Mouse (Mus musculus) megakaryocyte progenitor cell, adult 5-6 weeks (primary cell): ENCODE results near the gene Inca1. TPM values are rescaled to one million over a fixed set of nuclear protein-coding genes. Genes with fewer than 3 reads are reported as not detected.

Source experiments
- ATAC-seq: replicated peaks from 2 replicates; pipeline ENCODE4 v1.8.0; 2016; ENCODE audit warnings: mild to moderate bottlenecking, moderate TSS enrichment, inconsistent platforms; ENCODE audit not compliant: poor library complexity
- total RNA-seq, 2 experiments: library from RNA; stranded (forward) in 1 of 2; stranded (reverse) in 1 of 2; fragments of 157-497, 149-512 nt in 1 of 2; fragments of 200-1000 nt in 1 of 2; gene quantifications; 2 replicates each; pipeline versions ENCODE4 v1.2.3 to v1.2.4; 2015 to 2017

The Inca1 gene
- total RNA-seq, 2 experiments from 2014 or later: 0.20 to 0.50 TPM

DNA sequence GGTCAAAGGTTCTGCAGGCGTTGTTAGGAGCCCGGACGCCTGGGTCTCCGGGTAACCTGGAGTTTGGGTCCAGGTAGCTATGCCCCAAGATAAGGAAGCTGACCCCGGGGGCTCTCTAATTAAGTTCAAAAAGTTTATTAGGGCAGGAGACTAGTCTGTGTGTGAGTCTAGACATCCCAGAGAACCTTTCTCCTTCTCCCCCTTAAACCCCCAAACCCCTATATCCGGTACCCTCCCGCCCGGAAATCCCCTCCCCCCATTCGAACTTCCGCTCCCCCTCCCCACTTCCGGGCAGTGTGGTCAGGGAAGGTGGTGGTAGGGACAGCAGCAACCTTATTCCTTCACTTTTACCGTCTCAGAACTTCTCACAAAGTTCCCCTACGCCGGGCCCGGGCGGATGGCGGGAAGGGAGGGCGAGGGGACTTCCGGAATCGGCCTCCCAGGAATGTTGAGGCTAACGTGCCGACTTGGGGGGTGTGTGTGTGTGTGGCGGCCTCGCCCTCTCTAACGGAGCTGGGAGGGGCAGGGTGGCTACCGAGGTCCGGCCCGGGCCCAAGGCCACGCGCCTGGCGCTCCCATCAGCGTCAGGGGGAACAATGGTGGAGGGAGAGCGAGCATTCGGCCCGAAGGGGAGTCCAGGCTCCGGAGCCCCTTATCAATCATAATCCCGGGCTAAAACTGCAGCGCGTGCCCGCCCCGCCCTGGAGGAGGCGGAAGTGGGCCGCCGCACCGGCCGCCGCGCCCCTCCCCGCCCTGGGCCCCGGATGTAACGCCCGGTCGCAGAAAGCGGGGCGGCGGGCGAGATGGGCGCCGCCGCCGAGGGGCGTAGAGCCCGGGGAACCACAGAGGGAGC, 46.4 kb downstream of the Inca1 start:
- ATAC-seq: peak; percentile 11

DNA sequence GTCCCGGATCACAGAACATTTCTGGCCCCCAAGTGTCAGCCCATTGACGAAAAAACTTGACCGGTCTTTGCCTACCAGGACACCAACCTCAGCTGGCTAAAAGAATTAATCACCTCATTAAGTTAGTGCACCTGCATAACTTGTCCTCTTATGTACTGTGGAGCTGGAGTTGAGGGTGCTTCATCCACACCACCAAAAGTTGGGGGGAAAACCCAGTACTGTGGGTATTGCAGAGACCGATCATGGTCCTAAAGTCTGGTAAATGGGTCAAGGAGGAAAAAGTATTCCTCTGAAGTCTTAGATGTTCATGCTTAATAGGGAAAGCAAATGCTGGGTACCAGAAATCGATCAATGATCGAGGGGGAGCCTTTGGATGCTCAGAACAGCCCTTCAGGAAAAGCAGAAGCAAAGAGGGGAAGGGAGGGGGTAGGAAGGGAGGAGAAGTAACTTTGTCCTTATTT, 47.0 kb downstream of the Inca1 start:
- ATAC-seq: no peak

DNA sequence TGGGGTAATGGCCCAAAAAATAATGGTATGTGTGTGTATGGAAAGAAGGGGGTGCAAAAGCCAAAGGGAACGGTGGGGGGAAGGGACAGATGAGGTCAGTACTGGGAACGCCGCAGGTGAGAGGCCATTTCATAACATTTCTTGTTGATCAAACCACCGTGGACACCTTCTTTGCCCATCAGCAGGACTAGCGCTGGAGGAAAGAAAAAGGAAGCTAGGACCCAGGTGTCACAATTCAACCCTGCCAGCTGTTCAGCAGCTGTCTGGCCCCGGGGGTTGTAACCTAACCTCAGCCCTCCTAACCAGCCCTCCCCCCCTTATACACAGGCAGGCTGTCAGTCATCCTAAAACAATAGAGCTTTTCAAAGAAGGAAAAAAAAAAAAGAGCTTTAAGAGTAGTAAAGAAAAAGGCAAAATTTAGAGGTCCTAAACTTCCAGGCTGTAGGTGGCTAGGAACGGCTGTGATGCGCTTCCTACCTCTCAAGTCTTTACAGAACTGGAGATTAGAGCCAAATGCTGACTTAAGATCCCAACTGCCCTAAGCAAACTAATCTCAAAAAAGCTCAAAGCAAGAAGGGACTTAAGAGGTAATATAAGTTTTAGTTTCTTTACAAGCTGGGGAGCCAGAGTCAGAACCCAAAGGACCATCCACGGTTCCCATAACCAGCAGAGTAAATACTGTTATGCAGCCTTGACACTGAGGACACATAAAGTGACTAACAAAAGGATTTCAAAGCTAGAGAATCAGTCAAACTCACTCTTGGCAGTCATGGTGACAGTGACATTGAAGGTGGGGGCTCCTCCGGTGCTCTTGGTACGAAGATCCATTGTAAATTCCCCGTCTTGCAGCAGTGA, 47.7 kb downstream of the Inca1 start:
- no peak for ATAC-seq

DNA sequence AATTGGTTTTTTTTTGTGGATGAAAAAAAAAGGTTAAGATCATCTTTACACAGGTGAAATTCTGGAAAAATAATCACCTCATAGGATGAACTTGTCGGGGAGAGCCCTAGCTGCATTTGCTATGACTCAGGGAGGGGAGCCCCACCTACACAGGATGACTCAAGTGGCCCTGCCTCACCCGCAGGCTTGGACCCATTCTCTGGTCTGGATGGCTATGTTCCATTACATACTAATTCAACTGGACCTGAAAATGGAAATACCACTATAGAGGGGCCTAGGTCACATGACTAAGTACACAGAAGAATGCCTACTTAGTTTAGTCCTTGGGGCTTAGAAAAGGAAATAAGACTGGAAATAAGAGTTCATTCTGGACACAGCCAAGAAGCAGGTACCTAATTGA, 48.6 kb downstream of the Inca1 start:
- ATAC-seq: no peak

DNA sequence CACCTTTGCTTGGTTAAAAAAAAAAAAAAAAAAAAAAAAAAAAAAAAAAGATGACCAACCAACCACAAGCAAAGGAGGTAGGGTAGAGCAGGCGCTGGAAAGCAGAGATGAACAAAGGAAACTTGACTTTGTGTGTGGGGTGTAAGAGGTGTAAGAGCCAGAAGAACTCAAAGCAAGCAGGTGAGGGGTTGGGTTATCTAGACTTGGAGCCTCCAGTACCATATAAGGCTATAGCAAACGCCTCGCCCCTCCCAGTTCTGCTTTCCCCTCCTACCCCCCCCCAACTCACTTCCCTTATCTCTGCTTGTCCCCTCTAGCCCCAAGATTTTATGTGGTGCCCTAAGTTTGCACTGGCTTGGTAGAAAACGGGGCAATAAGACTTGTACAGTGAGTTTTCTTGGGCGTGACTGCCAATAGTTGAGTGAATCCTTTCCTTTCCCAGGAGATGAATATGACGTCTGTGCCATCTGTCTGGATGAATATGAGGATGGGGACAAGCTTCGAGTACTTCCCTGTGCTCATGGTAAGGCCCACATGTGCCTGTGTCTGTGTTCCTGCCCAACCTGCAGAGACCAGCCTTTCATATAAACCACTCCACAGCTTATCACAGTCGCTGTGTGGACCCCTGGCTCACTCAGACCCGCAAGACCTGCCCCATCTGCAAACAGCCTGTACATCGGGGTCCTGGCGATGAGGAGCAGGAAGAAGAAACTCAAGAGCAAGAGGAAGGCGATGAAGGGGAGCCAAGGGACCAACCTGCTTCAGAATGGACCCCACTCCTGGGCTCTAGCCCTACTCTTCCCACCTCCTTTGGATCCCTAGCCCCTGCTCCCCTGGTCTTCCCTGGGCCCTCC, 49.4 kb downstream of the Inca1 start:
- ATAC-seq: peak; percentile 5; the same call in 1 of the 2 replicates

DNA sequence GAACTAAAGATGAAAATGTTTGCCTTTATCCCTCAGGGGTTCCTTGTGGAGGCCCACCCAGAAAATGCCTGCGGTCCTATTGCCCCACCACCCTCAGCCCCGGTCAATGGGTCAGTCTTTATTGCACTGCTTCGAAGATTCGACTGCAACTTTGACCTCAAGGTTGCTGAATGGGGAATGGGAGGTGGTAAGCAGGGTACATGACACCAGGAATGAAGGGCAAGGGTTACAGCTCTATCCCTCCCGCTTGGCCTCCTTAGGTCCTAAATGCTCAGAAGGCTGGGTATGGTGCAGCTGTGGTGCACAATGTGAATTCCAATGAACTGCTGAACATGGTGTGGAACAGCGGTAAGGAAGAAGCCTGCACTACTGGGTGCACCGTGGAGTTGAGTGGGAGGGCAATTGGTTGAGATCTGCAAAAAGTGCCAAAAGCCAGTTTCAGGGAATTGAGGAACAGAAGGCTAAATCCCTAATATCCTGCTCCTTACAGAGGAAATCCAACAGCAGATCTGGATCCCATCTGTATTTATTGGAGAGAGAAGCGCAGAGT, 50.7 kb downstream of the Inca1 start:
- no peak for ATAC-seq

DNA sequence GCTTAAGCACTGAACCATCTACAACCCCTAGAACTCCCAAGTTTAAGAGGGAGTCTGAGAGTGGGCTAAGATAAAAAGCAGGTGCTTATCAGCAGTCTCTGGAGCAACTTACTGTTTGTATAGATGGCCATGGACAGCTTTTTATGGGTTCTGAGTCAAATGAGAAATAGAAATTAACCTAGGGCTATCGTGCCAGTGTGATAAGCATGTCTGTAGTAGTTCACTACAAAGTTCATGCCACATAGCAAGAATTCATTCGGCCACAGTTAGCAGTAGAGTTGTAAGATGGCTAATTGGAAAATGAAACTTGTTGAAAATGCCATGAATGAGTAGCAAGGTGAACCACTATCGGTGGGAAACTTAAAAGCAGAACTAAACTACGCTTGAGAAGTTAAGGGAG, 51.4 kb downstream of the Inca1 start:
- 0 out of 2 replicates have a peak, but pooled peaks have one; percentile 3 for ATAC-seq

DNA sequence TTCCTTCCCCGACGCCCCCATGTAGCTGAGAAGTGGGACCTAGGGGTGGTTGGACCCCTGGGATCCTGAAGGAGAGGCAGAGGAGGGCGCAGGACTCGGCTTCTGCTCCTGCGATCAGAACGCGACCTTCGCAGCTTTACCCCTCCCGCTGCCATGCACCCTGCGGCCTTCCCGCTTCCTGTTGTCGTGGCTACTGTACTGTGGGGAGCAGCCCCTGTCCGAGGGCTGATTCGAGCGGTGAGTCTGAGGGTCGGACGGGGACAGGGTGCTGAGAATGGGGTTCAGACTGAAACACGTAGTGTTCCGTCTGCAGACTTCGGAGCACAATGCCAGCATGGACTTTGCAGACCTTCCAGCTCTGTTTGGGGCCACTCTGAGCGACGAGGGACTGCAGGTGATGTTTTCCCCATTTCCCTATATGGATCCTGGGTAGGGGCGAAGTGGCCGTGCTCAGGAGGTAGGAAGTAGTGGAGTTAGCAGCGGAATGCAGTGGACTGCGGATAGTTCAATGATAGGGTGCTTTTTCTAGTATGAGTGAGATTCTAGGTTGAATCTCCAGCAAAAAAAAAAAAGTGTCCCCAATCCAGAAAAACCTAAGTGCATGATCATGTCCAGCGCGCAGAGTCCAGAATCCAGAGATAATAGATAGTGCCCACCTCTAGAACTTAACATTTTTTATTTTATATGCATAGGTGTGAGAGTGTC, 52.1 kb downstream of the Inca1 start:
- ATAC-seq: peak; percentile 9; the same call in 1 of the 2 replicates

DNA sequence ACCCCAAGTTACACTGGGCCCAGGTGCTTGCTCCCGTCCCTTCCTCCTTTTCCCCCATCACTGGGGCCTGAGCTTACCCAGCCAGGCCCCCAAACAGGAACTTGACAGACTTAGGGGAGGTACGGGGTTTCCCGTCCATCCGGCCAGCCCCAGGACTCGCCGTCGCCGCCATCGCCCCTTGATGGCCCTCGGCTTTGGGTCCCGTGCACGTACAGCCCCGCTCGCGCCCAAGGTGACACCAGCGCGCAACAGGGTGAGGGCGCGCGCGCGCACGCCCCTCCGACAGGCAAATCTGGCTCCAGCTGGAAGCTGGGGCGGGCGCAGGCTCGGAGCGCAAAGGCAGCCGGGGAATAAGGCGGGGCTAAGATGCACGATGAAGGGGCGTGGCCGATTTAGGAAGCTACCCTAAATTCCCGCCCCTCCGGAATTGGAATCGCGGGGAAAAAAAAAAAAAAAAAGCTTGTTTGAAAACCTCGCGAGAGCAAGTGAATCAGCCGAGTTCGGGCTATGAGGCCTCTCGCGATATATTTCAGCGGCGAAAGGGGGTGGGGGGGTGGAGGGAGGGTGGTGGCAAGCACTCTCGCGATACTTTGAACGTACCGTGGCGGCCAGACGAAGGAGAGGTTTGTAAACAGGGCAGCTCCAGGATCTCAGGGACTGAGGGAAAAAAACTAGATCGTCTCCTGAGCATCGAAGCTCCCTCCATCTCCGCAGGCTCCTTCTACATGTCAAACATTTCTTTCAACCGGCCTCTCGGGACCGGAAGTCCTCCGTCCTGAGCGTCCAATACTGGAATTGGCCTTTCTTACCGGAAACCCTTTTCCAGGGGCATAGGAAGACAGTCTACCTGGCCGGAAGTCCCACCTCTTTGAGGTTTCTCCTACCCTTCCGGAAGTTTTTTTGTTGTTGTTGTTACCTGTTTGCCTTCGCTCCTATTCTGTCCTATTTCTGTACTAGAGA, 53.0 kb downstream of the Inca1 start, which contains the start of the genes Rnf167 and Slc25a11:
Gene Rnf167, plus strand, starts transcription at position 545 of the 960 bp plus-strand sequence.
Gene Slc25a11, minus strand, starts transcription at position 789 of the 960 bp plus-strand sequence.
- peak; percentile 74 for ATAC-seq

DNA sequence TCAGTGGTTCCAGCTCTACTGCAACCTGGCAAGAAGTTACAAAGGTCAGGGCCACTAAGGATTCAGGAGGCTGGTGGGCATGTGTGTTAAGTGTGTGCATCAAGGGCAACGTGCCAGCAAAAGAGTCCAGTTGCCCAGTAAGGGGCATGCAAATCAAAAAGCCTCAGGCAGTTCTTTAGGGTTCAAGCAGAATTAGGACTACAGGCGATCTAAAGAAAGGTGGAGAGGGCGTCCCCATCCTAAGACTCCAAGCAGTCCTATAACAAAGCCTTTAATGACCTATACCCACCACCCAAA, 53.7 kb downstream of the Inca1 start:
- no peak for ATAC-seq

DNA sequence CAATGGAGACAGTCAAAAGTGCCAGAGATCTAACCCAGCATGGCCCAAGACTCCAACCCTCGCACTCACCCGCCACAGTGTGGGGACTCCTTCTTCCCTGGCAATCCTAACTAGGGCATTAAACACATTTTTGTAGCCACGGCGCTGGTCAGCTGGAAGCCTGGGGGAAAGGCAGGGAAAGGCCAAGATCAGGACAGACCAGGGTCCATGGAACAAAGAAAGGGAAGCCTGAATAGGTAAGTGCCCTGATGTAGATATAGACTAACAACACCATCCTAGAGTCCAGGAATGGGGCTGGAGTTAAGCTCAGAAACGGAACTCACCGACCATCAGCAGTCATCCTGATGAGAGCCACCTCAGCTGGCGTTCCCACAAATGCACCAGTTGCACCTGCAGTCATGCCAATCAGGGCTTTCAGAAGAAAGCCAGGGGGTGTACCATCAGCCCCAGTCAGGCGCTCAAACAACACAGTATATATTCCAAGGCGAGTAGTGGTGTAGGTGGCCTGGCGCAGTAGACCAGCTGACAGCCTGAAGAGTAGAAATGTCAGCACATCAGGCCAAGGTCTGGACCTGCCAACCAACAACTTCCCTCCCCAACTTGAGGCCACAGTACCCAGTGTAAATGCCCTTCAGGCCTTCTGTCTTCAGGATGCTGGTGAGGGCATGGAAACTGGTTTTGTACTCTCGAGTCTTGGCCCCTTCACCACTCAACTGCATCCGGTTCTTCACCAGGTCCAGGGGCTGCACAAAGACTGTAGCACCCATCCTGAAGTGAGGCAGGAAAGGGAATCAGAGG, 54.3 kb downstream of the Inca1 start:
- no peak for ATAC-seq

DNA sequence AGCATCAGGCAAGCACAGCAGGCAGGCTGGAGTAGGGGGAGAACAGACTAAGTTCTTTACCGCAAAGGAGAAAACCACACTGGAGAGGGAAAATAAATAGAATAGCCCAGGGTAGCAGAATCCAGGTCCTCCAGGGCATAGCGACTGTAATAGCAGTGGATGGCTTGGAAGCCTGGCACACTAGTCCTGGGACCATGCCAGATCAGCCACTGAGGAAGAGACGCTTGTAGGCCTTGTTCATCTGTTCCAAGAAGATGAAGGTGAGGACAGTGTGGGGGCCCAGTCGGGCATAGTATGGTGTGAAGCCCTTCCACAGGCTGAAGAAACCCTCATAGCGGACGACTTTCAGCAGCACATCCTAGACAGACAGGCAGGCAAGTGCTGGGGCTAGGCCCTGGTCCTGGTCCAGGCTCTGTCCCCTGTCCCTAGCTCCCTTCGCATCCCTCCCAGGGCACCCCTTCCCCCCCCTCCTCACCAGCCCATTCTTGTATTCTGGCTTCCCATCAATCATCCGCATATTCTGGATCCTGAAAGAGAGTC, 55.3 kb downstream of the Inca1 start:
- ATAC-seq: no peak

DNA sequence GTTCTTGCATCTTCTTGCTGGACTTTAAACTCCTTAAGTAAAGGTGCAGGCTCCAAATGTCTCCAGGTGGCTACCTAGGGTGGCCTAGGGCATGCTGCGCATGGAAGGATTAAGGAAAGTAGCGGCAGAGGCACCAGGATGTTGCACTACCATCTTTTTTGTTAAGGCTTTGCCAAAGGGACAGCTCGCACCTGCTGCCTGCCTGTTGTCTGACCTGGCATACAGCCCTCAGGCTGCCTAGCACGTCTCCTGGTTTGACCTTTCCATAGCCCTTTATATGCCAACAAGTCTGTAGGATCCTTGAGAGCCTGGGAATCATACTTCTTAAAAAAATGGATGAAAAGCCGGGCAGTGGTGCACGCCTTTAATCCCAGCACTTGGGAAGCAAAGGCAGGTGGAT, 56.9 kb downstream of the Inca1 start:
- no peak for ATAC-seq

DNA sequence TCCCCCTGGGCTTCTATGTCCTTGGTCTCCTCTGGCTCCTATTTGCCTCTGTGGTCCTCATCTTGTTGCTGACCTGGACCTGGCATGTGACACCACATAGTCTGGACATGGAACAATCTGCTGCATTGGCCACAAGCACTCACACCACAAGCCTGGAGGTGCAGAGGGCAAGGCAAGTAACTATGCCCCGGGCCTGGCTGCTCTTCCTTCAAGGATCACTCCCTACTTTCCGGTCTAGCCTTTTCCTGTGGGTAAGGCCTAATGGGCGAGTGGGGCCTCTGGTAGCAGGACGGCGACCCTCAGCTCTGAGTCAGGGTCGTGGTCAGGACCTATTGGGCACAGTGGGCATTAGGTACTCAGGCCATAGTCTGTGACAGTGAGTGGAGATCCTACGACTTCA, 58.7 kb downstream of the Inca1 start:
- ATAC-seq: no peak

DNA sequence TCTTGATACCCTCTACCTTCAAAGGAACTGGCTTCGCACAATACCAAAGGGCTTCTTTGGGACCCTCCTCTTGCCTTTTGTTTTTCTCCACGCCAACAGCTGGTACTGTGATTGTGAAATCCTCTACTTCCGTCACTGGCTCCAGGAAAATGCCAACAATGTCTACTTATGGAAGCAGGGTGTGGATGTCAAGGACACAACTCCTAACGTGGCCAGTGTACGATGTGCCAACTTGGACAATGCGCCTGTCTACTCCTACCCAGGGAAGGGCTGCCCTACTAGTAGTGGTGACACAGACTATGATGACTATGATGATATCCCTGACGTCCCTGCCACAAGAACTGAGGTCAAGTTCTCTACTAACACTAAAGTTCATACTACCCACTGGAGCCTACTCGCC, 60.0 kb downstream of the Inca1 start:
- ATAC-seq: no peak

DNA sequence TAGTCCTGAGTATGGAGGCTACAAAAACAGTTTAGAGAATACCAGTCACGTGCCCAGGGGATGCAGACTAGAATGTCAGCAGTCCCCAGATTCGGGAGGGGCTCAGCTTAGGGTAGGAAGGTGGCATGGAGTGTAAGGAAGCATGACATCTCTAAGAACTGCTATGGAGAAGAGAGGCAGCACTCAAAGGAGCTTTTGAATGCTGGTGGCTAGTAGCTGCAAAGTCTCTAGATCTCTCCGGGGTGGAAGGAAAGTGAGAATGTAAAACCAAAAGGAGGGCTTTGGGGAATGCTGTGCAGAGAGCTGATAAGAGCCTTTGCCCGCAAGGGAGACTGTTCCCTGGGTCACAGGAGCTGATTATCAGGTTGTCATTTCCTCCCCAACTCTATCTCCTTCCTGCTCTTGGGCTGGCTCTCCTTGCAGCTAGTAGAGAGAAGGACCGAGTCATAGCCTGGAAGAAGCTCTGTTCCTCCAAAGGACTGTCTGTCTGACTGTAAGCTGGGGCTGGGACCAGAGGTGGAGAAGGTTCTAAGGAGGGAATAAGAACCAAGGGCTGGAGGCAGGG, 61.2 kb downstream of the Inca1 start, which contains the start of gene Gp1ba:
Gene Gp1ba, plus strand, starts transcription at position 409 of the 565 bp plus-strand sequence.
- ATAC-seq: peak; percentile 94
